Mouse (Mus musculus) intestine, postnatal 0 days (tissue): ENCODE results near the gene AC109138.7. TPM values are rescaled to one million over a fixed set of nuclear protein-coding genes. Genes with fewer than 3 reads are reported as not detected.
"Not testable (repeated sequence)": the region's sequence is repeated elsewhere in the genome, so short reads cannot be mapped to it uniquely, and the experiment has no call there.

Source experiments
- ATAC-seq: fragments of 200-750 bp; cut with Nextera tagmentation; 2 replicates; pipeline ENCODE4 v1.8.0; 2017; ENCODE audit warnings: mild to moderate bottlenecking, moderate TSS enrichment, moderate library complexity
- H3K27ac ChIP-seq: fragments of 300-500 bp; sonication (generic); 2 replicates; pipeline ENCODE4 v1.5.1; 2014; ENCODE audit warnings: mild to moderate bottlenecking, low read depth, low read length, moderate library complexity
- H3K27me3 ChIP-seq: fragments of 300-500 bp; sonication (generic); replicated peaks from 2 replicates; pipeline ENCODE4 v1.6.1; 2014; ENCODE audit warnings: low read length, mixed read lengths; ENCODE audit not compliant: control insufficient read depth, insufficient read depth
- H3K36me3 ChIP-seq: fragments of 300-500 bp; sonication (generic); 2 replicates; pipeline ENCODE4 v1.6.1; 2014; ENCODE audit warnings: mild to moderate bottlenecking, moderate library complexity; ENCODE audit not compliant: control insufficient read depth, insufficient read depth
- H3K4me1 ChIP-seq: fragments of 300-500 bp; sonication (generic); replicated peaks from 2 replicates; pipeline ENCODE4 v1.6.1; 2014; ENCODE audit warnings: antibody characterized with exemption, low read length, mixed read lengths; ENCODE audit not compliant: control insufficient read depth, insufficient read depth
- H3K4me2 ChIP-seq: fragments of 300-500 bp; sonication (generic); replicated peaks from 2 replicates; pipeline ENCODE4 v1.6.1; 2014; ENCODE audit warnings: low read depth, mild to moderate bottlenecking, moderate library complexity
- H3K4me3 ChIP-seq: fragments of 300-500 bp; sonication (generic); 2 replicates; pipeline ENCODE4 v1.5.1; 2014; ENCODE audit warnings: low read depth, low read length
- H3K9ac ChIP-seq: fragments of 300-500 bp; sonication (generic); 2 replicates; pipeline ENCODE4 v1.6.1; 2014; ENCODE audit warnings: mild to moderate bottlenecking, low read depth, low read length
- H3K9me3 ChIP-seq: fragments of 300-500 bp; sonication (generic); 2 replicates; pipeline ENCODE4 v1.6.1; 2016; ENCODE audit warnings: mixed run types; ENCODE audit not compliant: control insufficient read depth
- CTCF ChIP-seq: sonication (generic); IDR thresholded peaks from 2 replicates; pipeline ENCODE4 v1.5.1; 2016; ENCODE audit warnings: low read depth, mild to moderate bottlenecking, control low read depth, antibody characterized with exemption, moderate library complexity
- WGBS: fragments of 180-500 bp; shearing (Covaris S2); extraction: QIAGEN DNeasy Blood & Tissue Kit; methylation state at CpG from one replicate; pipeline ENCODE4 v1.1.7; 2014; 5-methylcytosine and 5-hydroxymethylcytosine counted together
- polyA plus RNA-seq: library from polyadenylated mRNA; unstranded; fragments of >200 nt; fragmentation: Nextera tagmentation; extraction: Ambion mirVana; gene quantifications from 2 replicates; pipeline ENCODE4 v1.2.1, GENCODE M21; 2015

The AC109138.7 gene
- polyA plus RNA-seq, 1 experiment from 2014 or later: not detected

GRCm38 (mm10) chr19:4234548-4234947, 20.4 kb downstream of the AC109138.7 start:
- Histone ChIP-seq H3K27me3 (no peaks in the 10 kb centered on the region), H3K27ac (no peak overlapping the region), H3K9me3 (no peaks in the 10 kb centered on the region), H3K36me3 (no peaks in the 10 kb centered on the region), H3K9ac (no peak overlapping the region), H3K4me3 (no peak overlapping the region), H3K4me2 (no peak overlapping the region), H3K4me1 (peaks cover 5% of the 10 kb centered on the region; the same call in 1 of the 2 replicates)
- ATAC-seq: no peak
- TF ChIP-seq CTCF: no peak
- WGBS: 67% methylated on average over 4 of the region's 4 CpGs

- no peak for ATAC-seq
- H3K27me3 ChIP-seq: no peaks in the 10 kb centered on the region
- H3K4me2 ChIP-seq: no peak overlapping the region
- no peak overlapping the region for H3K27ac ChIP-seq
- no peaks in the 10 kb centered on the region for H3K4me1 ChIP-seq
- H3K9me3 ChIP-seq: no peaks in the 10 kb centered on the region
- 59% methylated on average over 8 of the region's 8 CpGs for WGBS
- H3K36me3 ChIP-seq: no peaks in the 10 kb centered on the region
- H3K4me3 ChIP-seq: no peak overlapping the region
- H3K9ac ChIP-seq: no peak overlapping the region
- no peak for TF ChIP-seq CTCF
Measured at GRCm38 (mm10) chr19:4240247-4240668, 26.1 kb downstream of the AC109138.7 start.

GRCm38 (mm10) chr19:4242416-4242815, 28.3 kb downstream of the AC109138.7 start:
- no peak overlapping the region for H3K27ac ChIP-seq
- H3K27me3 ChIP-seq: no peaks in the 10 kb centered on the region
- no peak overlapping the region for H3K4me2 ChIP-seq
- 69% methylated on average over 3 of the region's 3 CpGs for WGBS
- no peaks in the 10 kb centered on the region for H3K36me3 ChIP-seq
- ATAC-seq: no peak
- H3K4me1 ChIP-seq: no peaks in the 10 kb centered on the region
- no peak overlapping the region for H3K9ac ChIP-seq
- peak; percentile 55 for TF ChIP-seq CTCF
- H3K4me3 ChIP-seq: no peak overlapping the region
- H3K9me3 ChIP-seq: no peaks in the 10 kb centered on the region

GRCm38 (mm10) chr19:4244775-4245174, 30.6 kb downstream of the AC109138.7 start:
- no peaks in the 10 kb centered on the region for H3K27me3 ChIP-seq
- H3K27ac ChIP-seq: no peak overlapping the region
- 71% methylated on average over 6 of the region's 6 CpGs for WGBS
- H3K36me3 ChIP-seq: no peaks in the 10 kb centered on the region
- no peak overlapping the region for H3K4me3 ChIP-seq
- ATAC-seq: 0 out of 2 replicates have a peak, but pooled peaks have one; percentile 39
- no peak overlapping the region for H3K9ac ChIP-seq
- TF ChIP-seq CTCF: no peak
- no peaks in the 10 kb centered on the region for H3K9me3 ChIP-seq
- H3K4me1 ChIP-seq: no peaks in the 10 kb centered on the region
- no peak overlapping the region for H3K4me2 ChIP-seq

GRCm38 (mm10) chr19:4247010-4247409, 32.9 kb downstream of the AC109138.7 start:
- Histone ChIP-seq H3K4me3 (no peak overlapping the region), H3K27me3 (no peaks in the 10 kb centered on the region), H3K9ac (no peak overlapping the region), H3K4me1 (no peaks in the 10 kb centered on the region), H3K9me3 (no peaks in the 10 kb centered on the region), H3K27ac (no peak overlapping the region), H3K4me2 (no peak overlapping the region), H3K36me3 (no peaks in the 10 kb centered on the region)
- no peak for ATAC-seq
- peak; percentile 57 for TF ChIP-seq CTCF
- WGBS: 64% methylated on average over 1 of the region's 1 CpGs

- not testable (repeated sequence) for H3K27ac ChIP-seq, H3K4me3 ChIP-seq, H3K9ac ChIP-seq, H3K4me1 ChIP-seq, H3K9me3 ChIP-seq, H3K36me3 ChIP-seq, H3K27me3 ChIP-seq, H3K4me2 ChIP-seq
- 26% methylated on average over 1 of the region's 1 CpGs for WGBS
- peak; percentile 38; the same call in 1 of the 2 replicates for TF ChIP-seq CTCF
- peak; percentile 64 for ATAC-seq
Measured at GRCm38 (mm10) chr19:4248683-4249082, 34.5 kb downstream of the AC109138.7 start.

- H3K36me3 ChIP-seq: no peaks in the 10 kb centered on the region
Measured at GRCm38 (mm10) chr19:4254230-4254629, 40.1 kb downstream of the AC109138.7 start.

More at GRCm38 (mm10) chr19:4254230-4254629, 40.1 kb downstream of the AC109138.7 start:
- no peak for ATAC-seq
- no peak overlapping the region for H3K4me3 ChIP-seq
- no peaks in the 10 kb centered on the region; the same call in none of the 2 replicates for H3K4me1 ChIP-seq
- WGBS: 89% methylated on average over 7 of the region's 7 CpGs
- H3K27ac ChIP-seq: no peak overlapping the region
- H3K9me3 ChIP-seq: no peaks in the 10 kb centered on the region
- TF ChIP-seq CTCF: no peak
- no peak overlapping the region for H3K9ac ChIP-seq
- H3K4me2 ChIP-seq: no peak overlapping the region
- H3K27me3 ChIP-seq: no peaks in the 10 kb centered on the region
